Mouse (Mus musculus) mammary gland, adult 2 months (tissue): ENCODE data around the gene Gm10553. TPM values are rescaled to one million over a fixed set of nuclear protein-coding genes. Genes with fewer than 3 reads are reported as not detected.

Source experiments
- polyA plus RNA-seq: library from polyadenylated mRNA; depleted of rRNA; stranded (reverse); fragments of >200 nt; gene quantifications from 2 replicates; pipeline ENCODE4 v1.2.3, GENCODE M21; 2012; ENCODE audit warnings: low replicate concordance; rRNA removed

The Gm10553 gene
- polyA plus RNA-seq = 0.85 TPM in 1 of 2 replicates, not detected in the other

DNA sequence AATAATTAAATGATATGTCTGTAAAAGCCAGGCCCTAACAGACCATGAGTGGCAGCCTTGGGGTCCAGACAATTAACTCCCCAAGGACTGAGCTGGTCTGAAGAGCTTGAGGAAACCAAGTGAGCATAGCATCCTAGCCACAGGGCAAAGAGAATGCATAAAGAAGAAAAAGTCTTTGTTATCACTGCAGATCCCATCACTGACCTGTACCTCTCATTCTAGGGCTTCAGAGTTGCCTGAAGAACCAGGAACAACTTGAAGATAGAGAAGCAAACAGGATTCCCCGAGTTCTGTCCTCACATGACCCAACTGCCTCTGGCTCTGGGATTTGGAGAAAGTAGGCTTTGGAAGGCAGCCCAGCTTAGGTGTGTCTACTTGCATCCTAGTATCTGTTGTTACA lies at the start of gene Gm10553:
Gm10553 (plus strand) TSS at position 301 of the 400 bp plus-strand sequence.

DNA sequence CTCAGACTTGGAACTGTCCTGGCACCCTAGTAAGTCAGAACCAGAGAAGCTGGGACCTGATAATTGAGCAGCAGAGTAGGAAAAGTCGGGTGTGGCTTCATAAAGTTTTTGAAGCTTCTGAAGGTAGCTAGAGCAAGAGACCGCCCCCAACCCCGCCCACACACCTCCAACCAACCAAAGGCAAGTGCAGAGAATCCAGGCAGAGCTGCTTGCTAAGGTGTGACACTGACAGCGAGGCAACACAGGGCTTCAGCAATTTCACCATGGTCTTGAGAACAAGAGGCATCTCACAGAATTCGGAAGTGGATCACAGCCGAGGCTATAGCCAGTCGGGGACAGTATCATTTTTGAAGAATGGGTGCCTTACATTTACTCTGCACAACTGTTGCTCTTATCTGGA lies 9.8 kb downstream of the Gm10553 start, which contains the start of gene A530032D15Rik:
A530032D15Rik (minus strand) TSS at position 101 of the 400 bp plus-strand sequence.

Other genes starting within 250 kb of the Gm10553 start
- 0.19 and 0.52 TPM in 2 replicates for gene Slc16a14, start 165.0 kb upstream of the Gm10553 start, polyA plus RNA-seq
- 0.41 and 0.46 TPM in 2 replicates for gene A530032D15Rik, start 9.7 kb downstream of the Gm10553 start, polyA plus RNA-seq
- 2.0 and 2.8 TPM in 2 replicates for gene C130026I21Rik, start 170.4 kb downstream of the Gm10553 start, polyA plus RNA-seq